Mouse (Mus musculus): ENCODE data around the gene Arhgap27. TPM values are rescaled to one million over a fixed set of nuclear protein-coding genes. Genes with fewer than 3 reads are reported as not detected.

The Arhgap27 gene
- polyA plus RNA-seq, 1 experiment: 122 TPM

DNA sequence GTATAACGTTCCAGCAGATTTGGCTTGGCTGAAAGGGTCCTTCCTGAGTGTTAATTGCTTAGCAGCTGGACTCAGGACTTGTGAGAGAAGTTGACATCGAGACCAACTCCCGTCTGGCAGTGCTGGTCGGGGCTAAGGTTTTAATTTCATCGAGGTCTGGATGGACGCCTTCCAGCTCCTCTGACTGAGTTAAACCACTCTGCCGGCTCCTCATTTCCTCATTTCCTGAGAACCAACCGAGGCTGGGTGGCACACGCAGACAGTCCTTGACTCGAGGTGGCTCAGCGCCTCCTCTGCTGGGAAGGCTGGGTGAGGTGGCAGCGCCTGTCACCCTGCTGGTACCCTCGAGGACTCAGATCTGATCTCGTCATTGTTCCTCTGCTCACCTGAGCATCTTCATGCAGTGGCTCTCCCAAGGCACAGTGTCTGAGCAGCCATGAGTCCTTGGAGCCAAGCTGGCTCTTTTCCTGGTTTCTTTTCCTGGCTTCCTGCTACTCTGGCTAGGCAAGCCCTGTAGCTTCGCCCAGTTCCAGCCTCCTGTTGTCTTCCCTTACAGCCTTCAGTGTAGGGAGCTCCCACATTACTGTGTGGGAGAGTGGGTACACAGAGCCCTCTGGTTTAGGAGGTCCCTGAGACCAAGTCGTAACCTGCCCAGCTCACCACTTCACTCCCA lies 75.1 kb downstream of the Arhgap27 start:
- TF ChIP-seq POLR2A (IDR thresholded peaks at IDR 0.05; ENCODE audit: low read depth, low read length) (no peak), CTCF (IDR thresholded peaks at IDR 0.05; ENCODE audit: extremely low read depth, insufficient read length, insufficient replicate concordance, low read depth, low read length) (no peak)
- Histone ChIP-seq H3K4me3 (ENCODE audit: low read depth, low read length) (no peak overlapping the region), H3K27ac (ENCODE audit: insufficient read depth, low read depth, low read length) (no peak overlapping the region), H3K27me3 (ENCODE audit: control insufficient read depth, insufficient read depth, low read length) (no peaks in the 10 kb centered on the region), H3K4me1 (ENCODE audit: control insufficient read depth, insufficient read depth, insufficient read length, low read length) (peaks cover 3% of the 10 kb centered on the region; the same call in 1 of the 2 replicates), H3K36me3 (ENCODE audit: control insufficient read depth, insufficient read depth, low read length) (no peaks in the 10 kb centered on the region)
- WGBS: 65% methylated on average over 16 of the region's 16 CpGs

DNA sequence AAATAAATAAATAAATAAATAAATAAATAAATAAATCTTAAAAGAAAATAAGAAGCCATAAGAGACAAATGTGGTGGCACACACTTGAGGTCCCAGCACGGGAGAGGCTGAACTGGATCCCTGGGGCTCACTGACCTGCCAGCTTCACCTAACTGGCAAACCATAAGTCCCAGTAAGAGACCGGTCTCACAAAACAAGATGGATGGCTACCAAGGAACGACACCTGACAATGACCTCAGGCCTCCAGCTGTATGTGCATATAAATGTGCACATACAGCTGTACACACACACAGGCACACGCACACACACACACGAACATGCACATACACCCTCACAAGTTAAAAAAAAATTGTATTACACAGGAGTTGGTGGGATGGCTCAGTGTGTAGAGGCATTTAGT lies 76.6 kb downstream of the Arhgap27 start:
- TF ChIP-seq POLR2A (IDR thresholded peaks at IDR 0.05; ENCODE audit: low read depth, low read length): no peak
- no peak for TF ChIP-seq CTCF (IDR thresholded peaks at IDR 0.05; ENCODE audit: extremely low read depth, insufficient read length, insufficient replicate concordance, low read depth, low read length)
- 97% methylated on average over 5 of the region's 5 CpGs for WGBS

DNA sequence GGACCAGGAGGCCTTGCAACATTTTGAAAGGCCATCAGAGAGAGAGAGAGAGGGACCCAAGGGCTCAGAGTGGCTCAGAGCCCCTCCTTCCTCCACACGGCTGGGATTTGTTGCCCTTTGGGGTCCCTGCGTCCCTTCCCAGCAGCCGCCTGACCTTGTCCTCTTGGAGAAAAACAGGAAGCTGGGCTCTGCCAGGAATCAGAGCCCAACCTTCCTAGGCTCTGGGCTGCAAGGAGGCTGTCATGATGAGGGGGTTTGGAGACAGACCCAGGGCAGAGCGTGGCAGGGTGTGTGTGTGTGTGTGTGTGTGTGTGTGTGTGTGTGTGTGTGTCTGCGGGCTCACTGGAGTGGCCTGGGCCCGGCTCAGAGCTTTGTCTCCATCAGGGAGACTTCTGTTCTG lies 77.5 kb downstream of the Arhgap27 start:
- peaks cover 3% of the 10 kb centered on the region; the same call in 1 of the 2 replicates for H3K4me1 ChIP-seq (ENCODE audit: control insufficient read depth, insufficient read depth, insufficient read length, low read length)
- H3K36me3 ChIP-seq (ENCODE audit: control insufficient read depth, insufficient read depth, low read length): no peaks in the 10 kb centered on the region
- WGBS: 60% methylated on average over 6 of the region's 6 CpGs
- TF ChIP-seq POLR2A (IDR thresholded peaks at IDR 0.05; ENCODE audit: low read depth, low read length) (no peak), CTCF (IDR thresholded peaks at IDR 0.05; ENCODE audit: extremely low read depth, insufficient read length, insufficient replicate concordance, low read depth, low read length) (no peak)
- H3K27ac ChIP-seq (ENCODE audit: insufficient read depth, low read depth, low read length): 0 out of 2 replicates have a peak overlapping the region, but pooled peaks have one; percentile 14
- no peaks in the 10 kb centered on the region for H3K27me3 ChIP-seq (ENCODE audit: control insufficient read depth, insufficient read depth, low read length)
- no peak overlapping the region for H3K4me3 ChIP-seq (ENCODE audit: low read depth, low read length)

More for the DNA sequence above, 76.6 kb downstream of the Arhgap27 start:
- H3K27ac ChIP-seq (ENCODE audit: insufficient read depth, low read depth, low read length): no peak overlapping the region
- peaks cover 3% of the 10 kb centered on the region; the same call in 1 of the 2 replicates for H3K4me1 ChIP-seq (ENCODE audit: control insufficient read depth, insufficient read depth, insufficient read length, low read length)
- H3K27me3 ChIP-seq (ENCODE audit: control insufficient read depth, insufficient read depth, low read length): no peaks in the 10 kb centered on the region
- no peaks in the 10 kb centered on the region for H3K36me3 ChIP-seq (ENCODE audit: control insufficient read depth, insufficient read depth, low read length)
- no peak overlapping the region for H3K4me3 ChIP-seq (ENCODE audit: low read depth, low read length)

DNA sequence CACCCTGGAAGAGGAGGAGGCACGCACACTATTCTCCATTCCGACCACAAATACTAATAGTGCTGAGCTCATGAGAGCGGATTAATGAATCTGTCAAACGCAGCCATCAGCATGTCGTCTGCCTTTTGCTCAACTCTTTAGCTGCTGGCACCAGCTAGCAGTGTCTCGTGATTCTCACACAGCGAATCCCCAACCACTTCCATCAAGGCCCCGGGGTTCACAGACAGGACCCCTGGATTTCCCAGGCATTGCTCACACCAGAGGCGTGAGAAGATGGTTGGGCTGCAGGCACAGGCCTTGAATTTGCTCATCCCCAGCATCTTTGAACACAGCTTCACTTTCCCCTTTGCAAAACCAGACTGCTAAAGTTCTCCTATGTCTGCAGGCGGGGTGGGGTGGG lies 78.2 kb downstream of the Arhgap27 start:
- 89% methylated on average over 10 of the region's 10 CpGs for WGBS
- Histone ChIP-seq H3K36me3 (ENCODE audit: control insufficient read depth, insufficient read depth, low read length) (no peaks in the 10 kb centered on the region), H3K27me3 (ENCODE audit: control insufficient read depth, insufficient read depth, low read length) (no peaks in the 10 kb centered on the region), H3K4me3 (ENCODE audit: low read depth, low read length) (no peak overlapping the region), H3K27ac (ENCODE audit: insufficient read depth, low read depth, low read length) (no peak overlapping the region), H3K4me1 (ENCODE audit: control insufficient read depth, insufficient read depth, insufficient read length, low read length) (peaks cover 3% of the 10 kb centered on the region; the same call in 1 of the 2 replicates)
- TF ChIP-seq CTCF (IDR thresholded peaks at IDR 0.05; ENCODE audit: extremely low read depth, insufficient read length, insufficient replicate concordance, low read depth, low read length): no peak
- no peak for TF ChIP-seq POLR2A (IDR thresholded peaks at IDR 0.05; ENCODE audit: low read depth, low read length)

DNA sequence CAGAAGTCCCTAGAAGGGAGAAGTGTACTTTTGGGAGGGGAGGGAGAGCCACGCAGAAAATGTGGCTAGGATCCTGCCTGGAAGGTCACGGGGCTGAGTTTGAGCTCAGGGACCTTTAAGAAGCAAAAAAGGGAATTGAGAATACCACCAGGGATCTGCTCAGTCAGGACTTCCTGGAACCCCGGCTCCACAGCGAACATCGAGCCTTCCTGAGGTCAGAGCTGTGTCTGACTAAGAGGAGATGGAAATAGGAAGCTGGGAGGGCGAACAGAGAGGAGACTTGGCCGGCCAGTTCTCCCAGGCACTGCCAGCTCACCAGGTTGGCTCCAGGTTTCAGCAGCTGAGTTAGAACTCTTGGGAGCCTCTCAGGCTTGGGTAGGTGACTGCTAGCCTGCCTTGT lies 81.7 kb downstream of the Arhgap27 start:
- peaks cover 3% of the 10 kb centered on the region; the same call in 1 of the 2 replicates for H3K4me1 ChIP-seq (ENCODE audit: control insufficient read depth, insufficient read depth, insufficient read length, low read length)
- H3K4me3 ChIP-seq (ENCODE audit: low read depth, low read length): no peak overlapping the region
- TF ChIP-seq CTCF (IDR thresholded peaks at IDR 0.05; ENCODE audit: extremely low read depth, insufficient read length, insufficient replicate concordance, low read depth, low read length) (no peak), POLR2A (IDR thresholded peaks at IDR 0.05; ENCODE audit: low read depth, low read length) (no peak)
- WGBS: 56% methylated on average over 7 of the region's 7 CpGs
- H3K27me3 ChIP-seq (ENCODE audit: control insufficient read depth, insufficient read depth, low read length): no peaks in the 10 kb centered on the region
- no peaks in the 10 kb centered on the region for H3K36me3 ChIP-seq (ENCODE audit: control insufficient read depth, insufficient read depth, low read length)
- no peak overlapping the region for H3K27ac ChIP-seq (ENCODE audit: insufficient read depth, low read depth, low read length)

Other genes with a start within 250 kb of the Arhgap27 start
- gene Hexim1, start 247.5 kb downstream of the Arhgap27 start, polyA plus RNA-seq (2012; rRNA removed): 4.3 and 11.4 TPM in 2 replicates
- gene Hexim2, start 231.3 kb downstream of the Arhgap27 start, polyA plus RNA-seq (2012; rRNA removed): 0.86 and 2.2 TPM in 2 replicates
- gene Fmnl1, start 192.6 kb downstream of the Arhgap27 start, polyA plus RNA-seq (2012; rRNA removed): 7.1 and 8.4 TPM in 2 replicates
- gene 1700023F06Rik, start 155.1 kb downstream of the Arhgap27 start, polyA plus RNA-seq (2012; rRNA removed): 0.50 and 0.51 TPM in 2 replicates
- gene Spata32, start 145.3 kb downstream of the Arhgap27 start, polyA plus RNA-seq (2012; rRNA removed): not detected in 2 replicates
- 9.9 and 12.7 TPM in 2 replicates for gene Map3k14, start 96.2 kb downstream of the Arhgap27 start, polyA plus RNA-seq (2012; rRNA removed)
- 10.4 and 16.6 TPM in 2 replicates for gene Plekhm1, start 49.0 kb upstream of the Arhgap27 start, polyA plus RNA-seq (2012; rRNA removed)
- gene Lrrc37a, start 140.9 kb upstream of the Arhgap27 start, polyA plus RNA-seq (2012; rRNA removed): not detected in 2 replicates

All from small intestine, adult 2 months (tissue).